Mouse (Mus musculus) WW6 (cell line): ENCODE measurements around the gene Prss38.

Source experiments
- DNase-seq: peaks from one replicate; pipeline ENCODE4 v3.0.0-alpha.2; 2013; ENCODE audit warnings: low read depth, low spot score

Prss38 gene

DNA sequence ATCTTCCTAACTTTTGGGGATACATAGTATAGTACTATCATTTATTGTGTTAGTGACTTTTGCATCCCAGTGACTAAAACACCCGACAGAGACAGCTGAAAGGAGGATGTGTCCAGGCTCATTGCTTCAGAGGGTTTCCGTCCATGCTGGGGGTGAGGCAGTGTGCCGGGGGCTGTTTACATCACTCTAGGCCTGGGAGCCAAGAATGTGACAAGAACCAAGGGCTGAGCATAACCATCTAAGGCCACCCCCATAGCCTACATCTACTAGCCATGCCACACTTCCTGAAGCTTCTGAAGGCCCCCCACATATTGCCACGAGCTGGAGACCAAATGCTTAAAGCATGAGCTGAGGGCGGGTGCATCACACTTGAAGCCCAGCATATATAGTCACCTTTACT, 50.7 kb downstream of the Prss38 start:
- DNase-seq, result no peak

DNA sequence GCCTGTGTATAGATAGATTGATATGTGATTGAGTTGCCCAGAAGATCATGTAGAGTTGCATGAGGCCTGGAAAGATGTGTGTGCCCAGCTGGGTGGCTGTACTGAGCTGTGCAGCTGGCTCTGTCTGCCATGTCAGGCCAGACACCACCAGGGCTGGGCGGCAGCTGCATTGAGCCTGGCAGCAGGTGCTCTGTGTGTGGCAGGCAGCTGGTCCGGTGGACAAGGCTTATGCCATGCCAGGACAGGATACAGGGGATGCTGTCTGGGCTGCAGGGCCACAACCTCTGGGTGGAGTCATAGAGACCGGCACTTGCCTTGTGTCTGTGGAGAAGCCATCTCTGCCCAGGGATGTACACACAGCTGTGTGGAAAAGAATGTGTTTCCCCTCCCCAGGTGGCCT, 52.5 kb downstream of the Prss38 start:
- DNase-seq, result no peak
